Mouse (Mus musculus): ENCODE measurements around the gene Ptprk.

The Ptprk gene

DNA sequence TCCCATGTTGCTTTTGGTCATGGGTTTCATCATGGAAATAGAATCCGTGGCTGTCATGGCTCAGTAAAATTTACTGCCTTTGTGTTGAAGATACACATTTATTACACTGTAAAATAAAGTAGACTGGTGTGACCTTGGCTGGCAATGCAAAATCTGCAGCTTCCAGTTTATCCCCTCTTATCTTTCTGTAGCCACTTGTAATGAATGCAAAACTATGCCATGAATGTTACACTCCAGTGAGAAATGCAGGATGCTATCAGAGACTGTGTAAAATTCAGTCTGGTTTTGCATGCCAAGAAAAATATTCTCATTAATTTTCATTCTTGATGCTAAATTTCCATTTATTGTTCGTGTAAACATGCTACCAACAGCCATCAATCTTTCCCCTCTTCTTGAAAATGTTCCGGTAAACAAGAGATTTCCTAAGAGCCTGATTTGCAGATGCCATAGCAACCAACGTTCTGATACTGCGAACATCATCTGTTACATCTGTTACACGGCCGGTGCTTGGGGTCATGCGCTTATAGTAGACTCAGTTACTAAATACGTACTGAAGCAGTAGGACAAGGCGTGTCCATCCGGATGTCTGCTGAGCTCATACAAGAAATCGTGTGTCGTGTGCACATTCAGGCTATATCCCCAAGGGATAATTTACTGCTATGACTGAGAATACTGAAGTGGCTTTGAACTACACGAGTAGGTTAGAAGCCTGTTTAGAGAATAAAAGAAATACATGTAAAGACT, 449.5 kb downstream of the Ptprk start:
- peak; percentile 10 for DNase-seq (ENCODE audit: low read depth, low spot score)

DNA sequence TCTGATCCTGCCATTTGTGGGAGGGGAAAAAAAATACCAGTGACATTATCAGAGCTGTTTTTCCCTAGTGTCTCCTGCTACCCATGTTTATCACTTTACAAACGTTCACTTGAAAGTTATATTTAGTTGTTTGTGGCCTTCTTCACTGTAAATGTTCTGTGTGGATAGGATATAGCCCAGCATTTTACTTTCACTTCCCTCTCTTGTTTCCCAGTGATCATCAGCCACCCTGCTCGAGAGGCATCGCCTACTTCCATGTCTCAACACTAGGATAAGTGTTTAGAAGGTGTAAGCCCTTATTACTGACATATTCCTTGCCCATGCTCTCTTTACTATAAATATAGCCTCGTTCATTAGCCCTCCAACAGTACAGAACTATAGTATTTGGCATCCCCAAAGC, 466.0 kb downstream of the Ptprk start:
- DNase-seq (ENCODE audit: low read depth, low spot score): no peak

DNA sequence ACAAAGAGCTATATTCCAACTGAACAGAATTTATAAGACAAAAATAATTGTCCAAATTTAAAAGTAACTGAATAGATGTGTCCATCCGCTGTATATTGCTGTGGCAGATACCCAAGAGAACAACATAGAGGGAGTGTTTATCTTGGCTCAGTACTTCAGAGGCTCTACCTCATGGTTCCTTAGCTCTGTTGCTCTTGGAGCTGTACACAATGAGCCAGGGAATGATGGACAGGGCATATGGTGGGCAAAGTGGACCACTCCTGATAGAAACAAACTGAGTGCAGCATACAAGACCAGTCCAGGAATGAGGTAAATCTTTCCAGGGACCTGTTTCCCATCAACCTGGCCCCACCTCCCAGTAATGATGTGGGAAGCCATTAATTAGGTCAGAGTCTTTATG, 468.1 kb downstream of the Ptprk start:
- DNase-seq (ENCODE audit: low read depth, low spot score): no peak

DNA sequence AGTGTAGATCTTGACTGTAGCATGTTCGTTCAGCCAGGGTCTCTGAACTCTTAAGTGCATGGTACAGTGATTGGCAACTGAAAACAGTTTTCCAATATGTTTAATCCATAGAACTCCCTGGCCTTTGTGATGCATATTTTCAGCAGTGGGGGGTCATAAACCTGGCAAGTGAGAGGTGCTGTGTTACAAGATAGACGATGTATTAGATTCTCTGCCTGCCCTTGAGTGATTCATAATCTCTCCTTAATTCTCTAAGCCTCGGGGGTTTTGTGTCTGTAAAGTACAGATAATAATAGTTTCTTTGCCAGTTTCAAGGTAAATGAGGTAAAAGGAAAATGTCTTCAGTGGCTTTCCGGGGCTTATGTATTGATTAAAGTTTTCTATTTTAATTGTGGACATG, 475.9 kb downstream of the Ptprk start:
- DNase-seq (ENCODE audit: low read depth, low spot score): no peak

DNA sequence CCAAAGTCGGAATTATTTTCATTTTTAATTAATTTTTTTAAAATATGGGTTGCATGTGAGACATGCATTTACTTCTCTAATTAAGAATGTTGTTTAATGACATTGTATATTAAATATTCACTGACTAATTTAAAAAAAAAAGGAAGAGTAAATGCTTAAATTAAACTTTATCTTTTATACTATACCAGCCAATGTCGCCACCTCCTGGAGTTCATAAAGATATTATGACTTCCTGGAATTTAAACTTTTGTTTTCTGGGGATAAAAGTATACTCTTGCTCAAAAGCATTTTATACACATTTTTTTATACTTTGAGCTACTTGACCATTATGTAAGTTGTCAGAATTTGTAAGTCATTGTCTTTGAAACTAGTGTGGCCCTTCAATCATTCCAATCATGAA, 477.4 kb downstream of the Ptprk start:
- DNase-seq (ENCODE audit: low read depth, low spot score): no peak

DNA sequence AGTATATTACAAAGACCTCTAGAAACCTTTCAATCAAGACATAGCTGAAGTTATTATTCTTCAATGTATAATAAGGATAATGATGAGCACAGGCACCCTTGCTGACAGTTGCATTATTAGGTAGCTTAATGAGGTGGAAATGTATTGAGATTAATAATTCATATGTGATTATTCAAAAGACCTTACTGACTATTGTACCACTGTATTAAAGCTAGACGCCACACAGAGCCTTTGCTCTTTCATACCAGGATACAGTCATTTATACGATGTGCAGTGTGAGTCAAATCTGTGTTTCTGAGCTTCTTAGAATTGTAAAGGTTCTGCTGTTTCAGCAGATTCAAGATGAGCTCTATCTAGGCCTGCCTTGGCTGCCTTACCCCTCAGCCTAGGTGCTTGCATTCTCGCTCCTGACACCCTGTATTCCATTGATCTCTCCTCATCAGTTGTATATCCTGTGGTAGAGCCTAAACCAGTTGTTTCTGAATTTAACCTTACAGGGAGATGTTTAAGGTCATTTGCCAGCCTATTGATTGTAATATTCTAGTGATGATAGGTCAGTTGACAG, 489.6 kb downstream of the Ptprk start:
- DNase-seq (ENCODE audit: low read depth, low spot score): no peak

DNA sequence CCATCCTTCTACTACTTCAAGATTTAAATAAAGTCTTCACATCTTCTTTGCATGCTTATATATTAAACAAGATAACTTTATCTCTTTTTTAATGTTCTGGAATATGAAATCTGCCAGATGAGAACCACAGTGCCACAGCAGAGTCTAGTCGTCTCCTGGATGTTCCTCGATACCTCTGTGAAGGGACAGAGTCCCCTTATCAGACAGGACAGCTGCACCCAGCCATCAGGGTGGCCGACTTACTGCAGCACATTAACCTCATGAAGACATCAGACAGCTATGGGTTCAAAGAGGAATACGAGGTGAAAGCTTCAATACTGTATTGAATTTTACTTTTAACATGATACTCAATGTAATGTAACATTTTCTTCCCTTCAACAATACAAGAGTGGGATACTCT, 491.8 kb downstream of the Ptprk start:
- DNase-seq (ENCODE audit: low read depth, low spot score): no peak

DNA sequence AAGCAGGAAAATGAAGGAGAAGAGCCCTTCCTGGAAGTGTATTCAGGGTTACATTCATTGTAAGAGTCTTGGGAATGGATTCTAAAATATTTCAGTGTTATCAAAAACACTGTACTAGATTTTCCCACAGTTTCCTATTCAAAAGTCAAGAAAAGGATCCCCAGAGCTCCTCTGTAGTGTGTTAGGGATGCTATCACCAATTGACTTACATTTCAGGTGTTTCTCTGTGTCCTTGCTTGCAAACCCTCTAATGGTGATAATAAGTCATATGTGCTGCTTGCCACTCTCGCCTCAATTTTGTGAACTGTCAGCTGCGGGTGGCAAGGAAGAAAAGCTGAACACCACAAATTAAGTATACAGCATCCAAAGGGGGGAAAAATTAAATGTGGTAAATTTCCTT, 492.2 kb downstream of the Ptprk start:
- DNase-seq (ENCODE audit: low read depth, low spot score): no peak

DNA sequence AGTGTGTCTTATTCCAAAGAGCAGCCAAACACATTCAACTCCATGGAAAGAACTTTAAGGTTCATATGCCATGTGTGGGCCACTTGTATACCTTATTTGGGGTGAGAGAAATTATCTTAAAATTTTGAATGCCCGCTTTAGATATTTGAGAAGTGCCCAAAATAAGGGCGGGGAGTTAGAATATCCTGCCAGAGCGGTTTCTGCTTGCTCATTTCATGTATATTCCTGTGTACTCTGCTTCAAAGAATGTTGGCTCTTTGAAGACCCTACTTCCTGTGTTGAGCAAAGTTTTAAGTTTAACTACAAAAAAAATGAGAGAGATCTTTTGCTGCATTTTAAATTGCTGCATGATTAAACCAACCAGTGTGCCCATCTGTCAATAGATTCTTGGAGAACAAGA, 492.8 kb downstream of the Ptprk start:
- DNase-seq (ENCODE audit: low read depth, low spot score): no peak

DNA sequence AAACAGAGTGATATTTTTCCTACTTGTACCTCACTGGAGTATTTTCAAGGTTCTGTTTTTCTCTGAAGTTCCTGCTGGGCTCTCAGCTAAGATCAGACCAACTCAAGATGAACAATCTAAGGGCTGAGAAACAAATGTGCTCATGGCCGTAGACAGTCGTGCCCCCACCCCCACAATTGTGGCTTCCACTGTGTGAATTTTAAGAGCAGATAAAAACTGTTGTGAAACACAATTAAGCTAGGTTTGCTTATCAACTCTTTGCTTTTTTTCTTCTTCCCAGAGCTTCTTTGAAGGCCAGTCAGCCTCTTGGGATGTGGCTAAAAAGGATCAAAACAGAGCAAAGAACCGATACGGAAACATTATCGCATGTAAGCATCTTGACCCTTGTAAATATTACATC, 493.4 kb downstream of the Ptprk start:
- no peak for DNase-seq (ENCODE audit: low read depth, low spot score)

DNA sequence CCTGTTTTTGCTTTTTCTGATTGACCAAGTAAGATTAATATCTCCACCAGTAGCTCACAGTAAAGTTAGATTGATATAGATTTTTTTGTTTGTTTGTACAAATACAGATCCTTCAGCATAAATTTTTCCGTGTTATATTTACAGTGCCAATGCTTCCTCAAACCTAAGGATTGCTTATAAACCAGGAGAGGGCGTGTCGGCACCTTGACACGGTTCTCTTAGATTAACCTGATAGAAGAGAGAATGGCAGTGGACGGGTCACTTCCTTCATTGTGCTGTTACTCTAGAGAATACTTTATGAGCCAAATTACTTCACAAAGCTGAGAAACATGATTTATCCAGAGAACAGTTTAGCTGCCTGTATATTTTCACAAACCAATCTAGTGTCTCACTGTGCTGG, 505.0 kb downstream of the Ptprk start:
- no peak for DNase-seq (ENCODE audit: low read depth, low spot score)

DNA sequence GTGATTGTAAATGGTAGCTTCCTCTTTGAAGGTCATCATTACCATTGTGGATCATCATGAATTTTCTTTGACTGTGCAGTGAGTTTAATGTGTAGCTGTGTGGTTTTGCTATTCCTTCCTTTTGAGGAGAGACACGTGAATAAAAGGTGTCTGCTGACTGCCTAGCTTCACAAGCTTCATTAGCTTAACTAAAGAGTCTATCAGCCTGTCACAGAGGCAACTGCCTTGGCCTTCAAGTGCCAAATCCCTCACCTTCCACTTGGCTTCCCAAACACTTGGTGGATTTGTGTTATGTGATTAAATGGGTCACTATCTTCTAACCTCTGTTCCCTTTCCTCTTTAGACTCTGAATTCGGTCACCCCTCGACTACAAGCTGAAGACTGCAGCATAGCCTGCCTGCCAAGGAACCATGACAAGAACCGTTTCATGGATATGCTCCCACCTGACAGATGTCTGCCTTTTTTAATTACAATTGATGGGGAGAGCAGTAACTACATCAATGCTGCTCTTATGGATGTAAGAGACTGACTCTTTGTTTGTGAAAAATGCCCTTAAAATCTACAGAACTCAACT, 512.0 kb downstream of the Ptprk start:
- no peak for DNase-seq (ENCODE audit: low read depth, low spot score)

DNA sequence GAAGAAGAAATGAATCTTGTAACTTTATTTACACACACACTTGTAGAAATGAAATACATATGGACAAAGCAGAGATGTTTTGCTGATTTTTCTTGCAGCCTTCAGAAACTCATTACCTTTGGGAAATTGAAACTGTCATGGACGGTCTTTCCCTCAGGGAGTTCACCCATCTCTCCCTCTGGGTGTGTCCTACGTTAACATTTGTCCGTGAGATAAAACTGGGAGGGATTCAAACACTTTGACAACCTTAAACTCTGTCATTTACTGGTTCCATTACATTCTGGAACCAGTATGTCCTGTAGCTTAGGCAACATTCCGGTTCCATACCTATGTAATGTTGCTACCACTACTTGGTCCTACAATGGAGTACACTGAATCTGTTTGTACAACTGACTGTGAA, 513.8 kb downstream of the Ptprk start:
- DNase-seq (ENCODE audit: low read depth, low spot score): no peak

DNA sequence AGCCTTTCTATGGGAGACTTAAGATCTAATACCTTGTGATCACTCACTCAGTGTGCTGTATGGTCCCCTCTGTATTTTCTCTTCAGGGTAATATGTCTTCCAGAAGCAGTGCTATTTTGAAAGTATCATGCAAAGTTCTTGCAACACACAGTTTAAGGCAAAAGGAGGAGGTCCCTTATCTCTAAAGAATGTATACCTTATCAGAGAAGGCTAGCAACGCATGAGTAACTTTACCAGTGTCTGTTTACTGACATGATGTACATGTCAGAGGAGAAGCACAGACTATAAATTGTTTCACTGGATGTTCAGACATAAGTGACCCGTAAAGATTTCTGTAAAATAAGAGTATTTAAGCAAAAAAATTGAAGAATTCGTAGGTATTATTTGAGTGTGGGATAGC, 516.2 kb downstream of the Ptprk start:
- DNase-seq (ENCODE audit: low read depth, low spot score): no peak

DNA sequence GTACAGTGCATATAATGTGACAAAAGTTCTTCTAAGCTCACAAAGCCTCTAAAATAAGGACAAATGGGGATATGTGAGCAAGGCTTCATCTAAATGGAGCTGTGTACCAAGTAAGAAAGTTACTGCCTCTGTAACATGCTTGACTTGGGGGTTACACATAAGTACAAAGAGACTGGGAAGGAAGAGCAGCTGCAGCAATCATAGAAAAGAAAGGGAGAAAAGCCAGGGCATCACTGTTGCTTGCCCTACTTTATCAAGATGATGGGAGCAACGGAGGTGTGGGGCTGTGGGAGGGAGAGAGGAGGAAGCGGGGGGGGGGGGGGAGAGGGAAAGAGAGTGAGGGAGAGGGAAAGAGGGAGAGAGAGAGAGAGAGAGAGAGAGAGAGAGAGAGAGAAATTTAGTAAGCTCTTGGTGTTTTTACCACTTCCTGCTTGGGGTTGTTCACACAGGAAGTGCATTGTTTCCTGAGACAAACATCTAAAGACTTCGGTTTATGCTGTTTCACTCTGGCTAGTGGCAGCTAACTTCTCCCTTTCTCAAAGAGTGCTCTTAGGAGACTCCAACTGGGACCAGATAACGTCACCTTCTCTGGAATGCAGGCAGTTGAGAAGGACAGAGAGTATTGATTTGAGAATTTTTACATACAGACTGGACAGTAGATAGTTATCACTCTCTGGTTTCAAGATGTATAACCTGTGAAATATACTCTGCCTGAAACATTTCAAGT, 519.1 kb downstream of the Ptprk start:
- peak; percentile 3 for DNase-seq (ENCODE audit: low read depth, low spot score)

DNA sequence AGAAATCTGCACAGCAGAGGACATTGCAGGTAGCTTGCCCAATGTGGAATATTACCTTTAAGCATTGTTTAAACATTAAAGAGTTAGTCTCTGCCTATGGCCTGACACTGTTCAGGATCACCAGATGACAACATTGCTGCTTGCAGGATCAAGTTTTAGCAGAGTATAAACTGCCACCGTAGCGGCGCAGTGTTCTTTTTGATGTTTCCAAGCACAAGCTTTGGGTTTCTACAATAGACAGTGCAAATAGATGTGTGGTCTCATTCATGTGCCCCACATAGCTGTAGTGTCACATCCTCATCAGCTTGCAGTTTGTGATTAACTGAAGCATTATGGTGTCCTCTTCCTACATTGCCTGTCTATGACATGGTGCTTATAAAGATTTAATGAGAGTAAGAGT, 522.3 kb downstream of the Ptprk start:
- no peak for DNase-seq (ENCODE audit: low read depth, low spot score)

DNA sequence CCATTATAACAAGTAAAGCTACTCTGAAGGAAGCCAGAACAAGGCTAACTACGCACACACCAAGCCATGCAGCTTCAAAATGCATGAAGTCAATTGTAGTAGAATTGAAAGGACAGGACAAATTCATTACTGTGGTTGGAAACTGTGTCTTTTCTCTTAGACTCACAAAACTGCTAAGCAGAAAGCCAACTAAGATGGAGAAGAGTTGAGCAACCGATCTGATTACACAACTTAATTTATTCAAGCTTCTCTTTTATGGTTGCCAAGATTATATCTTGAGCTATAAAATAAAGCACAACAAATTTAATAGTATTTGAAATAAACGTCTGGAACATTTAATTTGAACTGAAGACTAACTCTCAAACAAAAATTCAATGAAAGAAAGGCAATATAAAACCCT, 534.5 kb downstream of the Ptprk start:
- no peak for DNase-seq (ENCODE audit: low read depth, low spot score)

DNA sequence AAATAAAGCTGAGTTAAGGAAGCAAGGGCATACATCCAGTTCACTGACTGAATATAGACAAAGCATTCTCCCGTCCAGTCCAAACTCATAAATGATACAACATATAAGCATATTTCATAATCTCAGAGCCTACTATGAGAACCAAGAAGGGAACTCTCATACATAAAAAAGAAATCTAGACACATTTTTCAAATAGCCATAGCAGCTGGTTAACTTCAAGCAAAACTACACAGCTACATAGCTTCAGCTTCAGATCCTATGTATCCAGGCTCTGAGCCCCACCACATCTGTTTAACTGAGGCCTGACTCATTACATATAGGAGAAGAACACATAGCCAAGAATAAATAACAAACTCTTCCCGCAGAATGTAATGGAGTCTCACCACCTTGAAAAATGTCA, 539.8 kb downstream of the Ptprk start:
- no peak for DNase-seq (ENCODE audit: low read depth, low spot score)

DNA sequence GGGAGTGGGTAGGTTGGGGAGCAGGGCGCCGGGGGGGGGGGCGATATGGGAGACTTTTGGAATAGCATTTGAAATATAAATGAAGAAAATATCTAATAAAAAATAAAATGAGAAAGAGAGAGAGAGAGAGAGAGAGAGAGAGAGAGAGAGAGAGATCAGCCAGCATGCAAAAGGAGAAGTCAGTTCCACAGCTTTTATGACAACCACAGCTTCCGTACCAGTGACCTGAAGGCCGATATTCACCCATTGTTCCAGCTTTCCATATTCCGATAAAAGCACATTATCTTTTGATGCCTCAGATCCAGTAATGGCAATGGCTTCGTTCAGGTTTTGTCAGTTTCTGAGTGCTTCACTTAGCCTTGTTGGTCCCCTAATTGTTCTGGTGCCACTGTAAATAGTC, 542.6 kb downstream of the Ptprk start:
- no peak for DNase-seq (ENCODE audit: low read depth, low spot score)

DNA sequence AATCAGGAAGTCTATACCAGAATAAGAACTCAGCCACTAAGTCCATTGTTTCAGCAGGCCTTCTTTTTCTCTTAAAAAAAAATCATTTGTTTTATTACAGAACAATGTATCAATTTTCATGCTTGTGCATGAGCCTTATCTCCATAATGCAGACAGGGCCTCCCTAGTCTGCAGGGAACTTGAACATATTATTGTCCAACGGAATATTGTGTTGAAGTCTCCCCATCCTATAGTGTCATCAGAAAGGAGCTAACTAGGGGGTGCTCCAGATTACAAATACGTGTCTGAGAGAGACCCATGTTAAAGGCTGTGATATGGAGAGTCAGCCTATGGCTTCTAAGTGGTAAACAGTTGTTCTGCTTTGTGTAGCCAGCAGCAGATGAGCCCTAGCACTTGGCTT, 543.4 kb downstream of the Ptprk start:
- no peak for DNase-seq (ENCODE audit: low read depth, low spot score)

DNA sequence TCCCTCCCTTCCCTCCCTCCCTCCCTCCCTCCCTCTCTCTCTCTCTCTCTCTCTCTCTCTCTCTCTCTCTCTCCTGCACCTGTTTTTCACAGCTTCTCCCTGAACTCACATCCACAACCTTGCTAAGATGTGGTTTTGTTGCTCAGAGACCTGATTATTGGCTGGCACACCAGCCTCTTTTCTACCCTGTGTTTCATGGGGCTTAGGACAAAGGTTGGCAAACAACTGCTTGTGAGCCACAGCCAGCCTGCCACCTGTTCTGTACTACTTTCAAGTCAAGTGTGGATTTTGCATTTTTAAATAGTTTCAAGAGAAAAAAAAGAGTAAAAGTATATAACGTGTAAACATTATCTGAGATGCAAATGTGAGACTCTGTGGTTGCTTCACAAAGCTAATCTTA, 544.8 kb downstream of the Ptprk start:
- no peak for DNase-seq (ENCODE audit: low read depth, low spot score)

DNA sequence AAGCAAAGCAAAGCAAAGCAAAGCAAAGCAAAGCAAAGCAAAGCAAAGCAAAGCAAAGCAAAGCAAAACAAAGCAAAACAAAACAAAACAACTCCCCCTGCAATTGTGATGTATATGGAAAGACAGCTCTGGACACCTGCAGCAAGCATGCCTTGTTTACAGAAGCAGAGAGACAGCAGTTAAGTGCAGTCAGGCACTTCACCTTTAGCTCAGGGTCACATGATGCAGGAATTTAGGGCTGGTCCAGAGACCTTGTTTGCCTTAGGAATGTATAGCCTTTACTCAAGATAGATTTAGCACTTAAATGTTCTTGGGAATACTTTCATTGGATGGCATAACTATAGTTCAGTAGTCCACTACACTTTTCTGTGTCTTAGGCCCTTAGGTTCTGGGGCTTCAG, 561.5 kb downstream of the Ptprk start:
- DNase-seq (ENCODE audit: low read depth, low spot score): no peak

DNA sequence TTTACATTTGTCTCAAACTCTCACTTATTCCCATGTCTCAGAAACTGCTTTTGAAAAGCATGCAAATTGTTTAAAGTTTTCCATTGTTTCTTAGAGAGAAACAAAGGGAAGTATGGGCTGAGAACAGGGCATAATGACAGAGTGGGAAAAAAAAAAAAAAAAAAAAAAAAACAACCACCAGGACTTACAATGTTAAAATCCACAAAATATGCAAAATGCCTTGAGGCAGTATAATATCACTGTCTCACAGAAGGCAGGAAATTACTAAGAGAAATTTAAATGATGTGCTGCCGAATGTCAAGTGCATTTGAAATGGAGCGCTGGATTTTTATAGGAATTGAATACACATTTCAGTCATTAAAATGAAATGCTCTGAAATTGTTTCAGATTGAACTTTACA, 567.3 kb downstream of the Ptprk start:
- DNase-seq (ENCODE audit: low read depth, low spot score): no peak

All from skeletal muscle tissue, adult 2 months (tissue).